Mouse (Mus musculus) gastrocnemius, postnatal 10 days (tissue): ENCODE measurements around the gene AL732309.1. TPM values are rescaled to one million over a fixed set of nuclear protein-coding genes. Genes with fewer than 3 reads are reported as not detected.

Source experiments
- DNase-seq: peaks from one replicate; pipeline ENCODE4 v3.0.0; 2021; ENCODE audit warnings: mixed read lengths
- total RNA-seq, 2 experiments: library from RNA; stranded (reverse); gene quantifications; 2 replicates each; pipeline ENCODE4 v1.2.3; 2021

AL732309.1 gene
- total RNA-seq, 2 experiments from 2014 or later, result 1.3 to 1.4 TPM

- no peak for DNase-seq
Observed at GRCm38 (mm10) chr2:25214444-25214843, 32.2 kb downstream of the AL732309.1 start, which contains the start of gene Stpg3. TSS of gene Stpg3 (minus strand) at chr2:25214637.

- DNase-seq, result no peak
Observed at GRCm38 (mm10) chr2:25213266-25213865, 33.3 kb downstream of the AL732309.1 start.

- DNase-seq, result peak; percentile 86
Observed at GRCm38 (mm10) chr2:25211121-25211670, 35.5 kb downstream of the AL732309.1 start, which contains the start of gene Nelfb. TSS of gene Nelfb (minus strand) at chr2:25211489.

GRCm38 (mm10) chr2:25210686-25211085, 36.0 kb downstream of the AL732309.1 start:
- DNase-seq, result no peak

GRCm38 (mm10) chr2:25207593-25207992, 39.1 kb downstream of the AL732309.1 start:
- no peak for DNase-seq

GRCm38 (mm10) chr2:25203631-25204214, 42.9 kb downstream of the AL732309.1 start:
- no peak for DNase-seq

- no peak for DNase-seq
Observed at GRCm38 (mm10) chr2:25200631-25201030, 46.0 kb downstream of the AL732309.1 start.

- DNase-seq, result no peak
Observed at GRCm38 (mm10) chr2:25197946-25198345, 48.7 kb downstream of the AL732309.1 start.

GRCm38 (mm10) chr2:25197191-25197590, 49.5 kb downstream of the AL732309.1 start:
- DNase-seq, result no peak

GRCm38 (mm10) chr2:25196172-25196954, 50.3 kb downstream of the AL732309.1 start, which contains the start of gene Tor4a:
TSS of gene Tor4a (minus strand) at chr2:25196886.
- DNase-seq, result peak; percentile 32

- DNase-seq, result no peak
Observed at GRCm38 (mm10) chr2:25195211-25196156, 51.2 kb downstream of the AL732309.1 start.

Other genes with a start within 250 kb of the AL732309.1 start
- gene Nsmf, start 192.5 kb downstream of the AL732309.1 start, total RNA-seq, result 10 to 100 TPM; 25.8 to 36.1 TPM
- not detected for gene Entpd8, start 166.6 kb downstream of the AL732309.1 start, total RNA-seq
- not detected for gene Noxa1, start 151.7 kb downstream of the AL732309.1 start, total RNA-seq
- 10 to 100 TPM; 14.9 to 17.4 TPM for gene Nrarp, start 66.1 kb downstream of the AL732309.1 start, total RNA-seq
- 1 to 10 TPM; 1.9 to 2.9 TPM for gene Tor4a, start 50.0 kb downstream of the AL732309.1 start, total RNA-seq
- 10 to 100 TPM; 31.1 to 40.5 TPM for gene Nelfb, start 35.4 kb downstream of the AL732309.1 start, total RNA-seq
- gene Stpg3, start 32.2 kb downstream of the AL732309.1 start, total RNA-seq, result not detected
- gene Fam166a, start 28.1 kb downstream of the AL732309.1 start, total RNA-seq, result not detected
- gene Tubb4b, start 22.2 kb downstream of the AL732309.1 start, total RNA-seq, result 100 to 1,000 TPM; 470 to 500 TPM
- not detected for gene Slc34a3, start 12.5 kb downstream of the AL732309.1 start, total RNA-seq
- gene Rnf224, start 10.1 kb downstream of the AL732309.1 start, total RNA-seq, result not detected
- gene Rnf208, start 4.6 kb downstream of the AL732309.1 start, total RNA-seq, result 1 to 10 TPM; 1.9 to 2.2 TPM
- not detected for gene Cysrt1, start 4.4 kb downstream of the AL732309.1 start, total RNA-seq
- 10 to 100 TPM; 14.9 to 16.0 TPM for gene Tmem203, start 8.6 kb upstream of the AL732309.1 start, total RNA-seq
- gene Tprn, start 15.8 kb upstream of the AL732309.1 start, total RNA-seq, result 1 to 10 TPM; 4.7 to 6.8 TPM
- gene Ssna1, start 25.6 kb upstream of the AL732309.1 start, total RNA-seq, result 10 to 100 TPM; 39.5 to 40.3 TPM
- gene Anapc2, start 25.6 kb upstream of the AL732309.1 start, total RNA-seq, result 10 to 100 TPM; 35.2 to 52.2 TPM
- not detected for gene Tmem210, start 41.3 kb upstream of the AL732309.1 start, total RNA-seq
- under 1 TPM in 1 of 2 experiments, not detected in 1; 0.26 TPM for gene Lrrc26, start 43.1 kb upstream of the AL732309.1 start, total RNA-seq
- gene Grin1, start 72.3 kb upstream of the AL732309.1 start, total RNA-seq, result under 1 TPM; 0.47 to 0.63 TPM
- 10 to 100 TPM; 21.0 to 25.2 TPM for gene Man1b1, start 85.5 kb upstream of the AL732309.1 start, total RNA-seq
- 1 to 10 TPM; 7.9 to 9.5 TPM for gene Dpp7, start 109.5 kb upstream of the AL732309.1 start, total RNA-seq
- gene Uap1l1, start 118.8 kb upstream of the AL732309.1 start, total RNA-seq, result 1 to 10 TPM; 9.0 to 9.8 TPM
- 1 to 10 TPM; 2.1 to 3.7 TPM for gene Sapcd2, start 125.5 kb upstream of the AL732309.1 start, total RNA-seq
- gene Entpd2, start 149.0 kb upstream of the AL732309.1 start, total RNA-seq, result 10 to 100 TPM; 29.9 to 30.5 TPM
- 10 to 100 TPM; 25.2 to 37.3 TPM for gene Npdc1, start 152.5 kb upstream of the AL732309.1 start, total RNA-seq
- gene Fut7, start 176.4 kb upstream of the AL732309.1 start, total RNA-seq, result not detected
- gene Abca2, start 181.8 kb upstream of the AL732309.1 start, total RNA-seq, result 10 to 100 TPM; 10.4 to 14.1 TPM
- gene Clic3, start 210.0 kb upstream of the AL732309.1 start, total RNA-seq, result under 1 TPM in 1 of 2 experiments, not detected in 1; 0.52 TPM
- gene Paxx, start 214.2 kb upstream of the AL732309.1 start, total RNA-seq, result 10 to 100 TPM; 23.5 to 25.2 TPM
- gene Ptgds, start 223.2 kb upstream of the AL732309.1 start, total RNA-seq, result 1 to 10 TPM; 1.7 to 9.6 TPM
- gene Lcn12, start 247.0 kb upstream of the AL732309.1 start, total RNA-seq, result not detected